Mouse (Mus musculus) hematopoietic stem cell, adult 5-6 weeks (primary cell): ENCODE data around the gene Rnf19b. TPM values are rescaled to one million over a fixed set of nuclear protein-coding genes. Genes with fewer than 3 reads are reported as not detected.

ENCODE experiments used
- ATAC-seq, 2 experiments: fragments of 125-278 bp in 1 of 2; replicated peaks in 1 of 2; 2 replicates each; pipeline ENCODE4 v1.8.0; 2016 to 2017; ENCODE audit warnings: inconsistent platforms in 2 of 2, mild to moderate bottlenecking in 2 of 2, moderate number of reproducible peaks in 2 of 2, low read depth in 1 of 2, moderate TSS enrichment in 1 of 2; ENCODE audit not compliant: low FRiP score in 2 of 2, poor library complexity in 2 of 2, severe bottlenecking in 2 of 2, insufficient read depth in 1 of 2, low TSS enrichment in 1 of 2
- total RNA-seq: library from RNA; stranded (forward); fragments of 172-1452, 232-1000 nt; gene quantifications from 2 replicates; pipeline ENCODE4 v1.2.3, GENCODE M21; 2017

Rnf19b gene
- total RNA-seq, 1 experiment from 2014 or later: 74.9 TPM

DNA sequence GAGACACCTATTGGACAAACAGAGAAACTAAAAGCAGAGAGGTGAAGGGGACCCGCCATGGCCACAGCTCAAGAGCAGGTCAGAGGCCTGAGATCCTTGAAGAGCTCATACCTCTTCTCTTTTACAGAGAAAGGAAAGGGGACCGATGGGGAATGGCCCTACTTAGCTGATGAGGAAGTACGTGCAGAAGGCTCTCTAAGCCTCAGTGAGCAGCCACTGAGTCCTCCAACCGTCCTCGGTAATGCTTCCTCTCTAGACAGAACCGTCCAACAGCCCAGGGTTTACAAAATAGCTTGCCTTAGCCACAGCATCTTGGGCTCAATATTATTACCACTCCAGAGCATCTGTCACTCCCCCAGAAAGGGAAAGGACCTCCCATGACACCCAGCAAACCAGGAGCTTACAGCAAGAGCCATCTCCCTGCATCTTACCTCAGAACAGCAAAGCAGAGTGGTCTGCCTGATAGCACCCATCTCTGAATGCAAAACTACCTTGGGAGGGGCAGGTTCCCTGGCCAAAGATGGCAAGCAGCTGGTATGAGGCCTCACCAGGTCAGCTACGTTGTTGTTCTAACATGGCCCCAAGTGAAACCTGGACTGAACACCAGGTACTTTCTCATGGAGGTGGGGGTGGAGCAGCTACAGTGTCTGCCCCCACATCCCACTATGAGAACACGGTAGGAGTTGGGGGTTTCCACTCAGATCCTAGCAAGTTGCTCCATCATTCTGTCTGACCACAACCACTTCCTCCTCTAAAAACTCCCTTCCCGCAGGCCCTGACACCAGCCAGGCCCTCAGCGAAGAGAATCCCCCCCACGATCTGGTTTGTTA, 25.7 kb upstream of the Rnf19b start:
- peak; percentile 69 to 82 for ATAC-seq

DNA sequence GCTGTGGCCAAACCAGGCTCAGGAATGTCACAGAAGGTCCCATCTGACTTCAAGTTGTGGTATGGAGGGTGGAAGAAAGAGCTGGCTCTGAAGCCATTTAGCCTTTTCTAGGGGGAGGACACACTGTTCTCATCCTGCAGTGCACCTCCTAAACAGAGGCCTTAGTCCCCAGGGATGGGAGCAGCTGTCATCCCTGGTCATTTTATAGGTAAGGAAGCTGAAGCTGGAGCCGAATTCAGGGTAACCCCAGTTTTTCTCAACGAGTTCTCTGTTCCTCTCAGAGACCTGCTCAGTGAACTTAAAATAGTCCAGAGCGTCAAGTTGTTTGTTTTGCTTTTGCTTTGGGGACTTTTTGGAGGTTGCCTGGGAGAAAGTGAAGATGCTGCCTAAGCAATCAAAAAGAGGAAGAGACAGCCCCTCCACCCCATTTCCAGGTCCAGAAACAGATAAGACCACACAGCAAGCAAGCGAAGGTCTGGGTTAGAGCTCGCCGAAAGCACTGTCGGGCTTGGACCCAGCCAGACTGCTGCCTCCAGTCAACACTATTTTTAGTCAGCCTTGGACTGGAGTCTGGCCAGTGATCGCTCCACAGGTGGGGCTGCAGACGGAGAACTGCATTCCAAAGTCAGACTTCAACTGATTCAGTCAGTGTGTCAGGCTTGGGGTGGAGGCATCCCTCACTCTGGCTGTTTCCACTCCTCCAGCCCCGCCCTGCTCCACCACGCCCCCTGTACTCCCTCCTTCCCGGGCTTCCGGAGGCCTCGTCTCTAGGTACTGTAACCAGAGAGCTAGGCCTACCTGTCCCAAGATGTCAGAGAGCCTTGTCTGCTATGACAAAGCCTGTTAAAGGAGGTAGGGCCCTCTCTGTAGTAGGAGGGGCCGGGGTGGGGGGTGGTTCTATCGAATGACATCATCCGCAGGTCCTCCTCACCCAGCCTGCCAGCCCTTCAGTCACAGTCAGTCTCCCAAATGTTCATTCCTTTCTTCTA, 24.8 kb upstream of the Rnf19b start:
- peak; percentile 38 to 43 for ATAC-seq

DNA sequence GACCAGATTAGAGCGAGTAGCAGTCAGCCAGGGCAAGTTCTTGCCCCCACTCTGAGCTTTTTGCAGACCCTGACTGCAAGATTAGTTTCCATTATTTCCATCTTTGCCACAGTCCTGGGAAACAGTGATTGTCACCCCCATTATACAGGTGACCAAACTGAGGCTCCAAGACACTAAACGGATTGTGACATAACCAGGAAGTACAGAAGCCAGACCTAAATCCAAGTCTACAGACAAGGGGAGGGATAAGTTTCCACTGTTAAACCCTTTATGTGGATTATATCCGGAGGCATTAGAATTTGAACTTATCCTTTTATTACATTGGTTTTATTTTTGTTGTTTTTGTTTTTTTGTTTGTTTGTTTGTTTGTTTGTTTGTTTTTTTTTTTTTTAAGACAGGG, 23.8 kb upstream of the Rnf19b start:
- no peak for ATAC-seq

DNA sequence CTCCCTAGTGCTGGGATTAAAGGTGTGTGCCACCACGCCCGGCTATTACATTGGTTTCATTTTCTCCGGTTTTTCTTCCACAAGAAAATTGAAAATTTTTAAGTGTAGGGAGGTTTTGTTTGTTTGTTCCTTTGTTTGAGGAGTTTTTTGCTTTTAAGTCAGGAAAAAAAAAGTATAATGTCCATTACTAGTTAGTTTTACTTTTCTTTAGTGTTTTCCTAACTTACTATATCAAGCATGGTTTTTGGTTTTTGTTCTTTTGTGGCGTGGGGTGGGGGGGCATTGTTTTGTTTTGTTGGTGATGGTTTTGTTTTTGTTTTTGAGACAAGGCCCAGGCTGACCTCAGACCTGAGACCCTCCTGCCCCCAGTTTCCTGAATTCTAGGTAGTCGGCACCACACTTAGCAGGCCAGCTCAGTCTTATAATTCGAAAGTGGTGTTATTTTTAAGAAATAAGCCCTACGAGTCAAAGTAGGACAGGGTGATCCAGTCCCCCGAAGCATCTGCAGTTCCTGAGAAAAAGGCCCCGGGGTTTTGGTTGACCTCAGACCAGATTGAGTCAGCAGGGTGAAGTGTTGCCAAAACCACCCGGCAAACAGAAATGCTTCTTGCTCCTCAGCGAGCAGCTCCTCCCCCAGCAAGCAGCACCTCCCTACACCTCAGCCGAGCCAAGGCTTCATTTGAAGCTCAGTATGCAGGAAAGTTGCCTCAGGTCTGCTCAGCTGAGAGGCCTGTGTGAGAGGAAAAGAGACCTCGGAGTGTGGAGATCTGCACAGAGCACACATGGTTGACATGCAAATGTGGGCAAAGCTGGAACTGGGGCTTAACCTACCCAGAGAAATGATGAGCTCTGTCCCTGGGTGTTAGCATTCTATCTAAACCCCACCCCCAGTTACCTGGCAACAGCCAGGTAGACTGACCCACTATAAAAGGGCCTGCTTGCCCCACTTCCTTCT, 23.1 kb upstream of the Rnf19b start:
- ATAC-seq: peak; percentile 62 to 70

GRCm38 (mm10) chr4:129035851-129036445, 22.1 kb upstream of the Rnf19b start:
- ATAC-seq: no peak

GRCm38 (mm10) chr4:129047721-129048421, 10.2 kb upstream of the Rnf19b start:
- ATAC-seq: no peak

DNA sequence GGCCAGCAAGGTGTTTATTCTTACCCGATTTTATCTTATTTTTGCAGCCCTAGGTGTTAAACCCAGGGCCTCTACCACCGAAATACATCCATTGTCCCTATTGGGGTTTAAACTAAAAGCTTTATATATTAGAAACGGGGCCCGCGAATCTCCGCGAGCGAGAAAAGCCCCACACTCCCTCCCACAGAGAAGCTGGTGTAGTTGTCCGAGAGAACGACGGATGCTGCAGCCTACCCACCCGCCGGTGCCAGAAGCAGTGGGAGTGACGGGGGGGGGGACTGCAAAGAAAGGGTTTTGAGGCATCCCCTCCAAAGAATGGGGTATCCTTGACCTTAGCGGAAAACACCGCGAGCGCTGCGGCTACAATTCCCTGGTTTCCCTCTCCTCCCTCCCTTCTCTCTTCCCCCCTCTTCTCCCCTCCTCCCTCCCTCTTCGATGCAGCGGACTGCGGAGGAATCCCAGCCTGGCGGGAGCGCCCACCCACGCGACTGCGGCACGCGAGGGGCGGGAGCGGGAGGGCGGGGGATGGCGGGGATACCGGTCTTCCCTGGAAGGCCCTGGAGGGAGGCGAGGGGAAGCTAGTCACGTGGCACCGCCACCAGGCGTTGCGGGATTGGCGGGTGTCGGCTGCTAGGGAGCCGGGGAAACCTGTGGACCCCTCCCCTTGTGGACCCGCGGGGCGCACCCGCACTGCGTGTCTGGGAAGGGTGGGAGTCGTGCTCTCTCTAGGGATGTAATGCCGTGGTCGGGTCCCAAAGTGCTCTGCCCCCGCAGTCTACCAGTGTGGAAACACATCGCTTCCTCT, 9.4 kb upstream of the Rnf19b start:
- ATAC-seq: peak; percentile 74 to 78

DNA sequence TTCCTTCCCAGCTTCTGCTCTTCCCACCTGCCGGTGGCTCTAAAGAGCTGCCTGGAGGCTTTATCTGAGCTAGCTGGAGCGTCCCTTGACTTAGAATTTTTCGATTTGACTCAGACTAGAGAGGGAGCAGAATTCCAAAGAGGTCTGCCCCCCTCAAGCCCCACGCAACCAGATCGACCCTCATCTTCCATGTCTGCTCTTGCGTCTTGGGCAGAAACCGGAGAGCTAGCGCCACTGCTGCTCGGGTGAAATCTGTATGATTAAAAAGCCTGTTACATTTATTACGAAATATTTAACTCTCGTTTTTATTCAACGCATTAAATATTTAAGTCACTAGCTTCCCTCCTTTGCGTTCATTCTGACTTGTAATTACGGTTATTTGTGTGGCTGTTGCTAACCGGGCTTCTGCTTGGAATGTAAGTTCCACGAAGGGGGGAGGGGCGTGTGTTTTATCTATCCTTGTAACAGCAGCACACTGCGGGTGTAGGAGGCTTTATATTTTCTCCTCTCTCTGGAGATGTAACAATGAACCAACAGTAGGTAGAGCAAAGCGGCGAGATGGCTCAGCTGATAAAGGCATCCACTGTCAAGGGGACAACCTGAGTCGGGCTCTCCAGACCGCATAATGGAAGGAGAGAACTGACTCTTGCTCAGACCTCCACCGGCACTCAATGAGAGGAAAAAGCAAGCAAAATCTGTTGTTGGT, 8.6 kb upstream of the Rnf19b start:
- peak; percentile 7 to 17; a peak in 1 of 4 replicates for ATAC-seq

DNA sequence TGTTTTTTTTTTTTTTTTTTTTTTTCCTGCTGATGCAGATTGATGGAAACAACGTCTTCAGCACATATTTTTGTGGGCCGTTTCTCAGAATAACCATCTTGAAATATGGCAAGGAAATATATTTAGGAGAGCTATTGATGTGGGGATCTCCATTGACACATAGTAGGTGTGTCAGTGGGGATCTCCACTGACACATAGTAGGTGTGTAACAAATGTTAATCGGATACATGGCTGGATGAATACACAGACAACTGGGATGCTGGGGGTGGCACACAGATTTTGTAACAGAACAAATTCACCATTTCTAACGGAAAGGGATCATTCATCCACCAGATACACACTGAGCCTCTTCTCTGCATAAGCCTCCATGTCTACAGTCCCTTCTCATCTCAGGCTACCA, 7.7 kb upstream of the Rnf19b start:
- ATAC-seq: no peak

DNA sequence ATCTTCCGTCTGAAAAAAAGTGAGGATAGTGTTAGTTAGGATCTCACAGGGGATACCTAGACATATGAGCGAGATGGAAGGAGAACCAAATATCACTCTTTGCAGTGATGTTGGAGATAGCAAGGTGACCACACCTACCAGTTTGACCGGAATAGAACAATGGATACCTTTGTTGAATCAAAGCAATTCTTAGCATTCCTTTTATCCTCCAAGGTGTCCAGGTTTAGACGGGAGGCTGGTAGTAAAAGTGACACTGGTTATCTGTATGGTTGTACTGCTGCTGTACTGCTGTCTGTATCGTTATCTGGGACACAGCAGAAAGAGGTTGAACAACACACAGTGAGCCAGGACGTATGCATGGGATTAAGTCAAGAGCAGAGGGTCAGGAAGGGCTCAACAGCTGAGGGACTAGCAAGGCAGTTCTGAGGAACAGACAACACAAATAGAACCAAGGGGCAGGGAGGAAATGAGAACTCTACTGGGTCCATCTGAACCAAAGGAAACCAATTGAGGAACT, 7.1 kb upstream of the Rnf19b start:
- ATAC-seq: no peak

GRCm38 (mm10) chr4:129051461-129052183, 6.4 kb upstream of the Rnf19b start:
- no peak for ATAC-seq

DNA sequence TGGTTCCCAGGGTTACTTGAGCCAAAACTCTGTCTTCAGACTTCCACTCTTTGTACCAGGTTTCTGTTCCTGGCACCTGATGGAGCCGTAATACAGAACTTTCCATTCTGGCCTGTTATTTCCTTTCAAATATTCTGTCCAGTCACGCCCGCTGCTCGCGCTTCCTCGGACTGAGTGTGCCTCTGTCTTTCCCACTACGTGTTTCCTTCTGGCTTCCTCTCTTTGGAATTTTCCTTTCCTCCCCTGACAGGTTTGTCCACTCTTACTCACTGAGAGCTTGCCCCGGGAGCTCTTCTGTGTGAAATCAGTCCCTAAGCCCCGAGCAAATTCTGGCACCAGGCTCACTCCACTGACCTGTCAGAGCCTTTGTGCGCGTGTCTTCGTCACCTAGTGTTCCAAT, 3.3 kb upstream of the Rnf19b start:
- ATAC-seq: no peak

DNA sequence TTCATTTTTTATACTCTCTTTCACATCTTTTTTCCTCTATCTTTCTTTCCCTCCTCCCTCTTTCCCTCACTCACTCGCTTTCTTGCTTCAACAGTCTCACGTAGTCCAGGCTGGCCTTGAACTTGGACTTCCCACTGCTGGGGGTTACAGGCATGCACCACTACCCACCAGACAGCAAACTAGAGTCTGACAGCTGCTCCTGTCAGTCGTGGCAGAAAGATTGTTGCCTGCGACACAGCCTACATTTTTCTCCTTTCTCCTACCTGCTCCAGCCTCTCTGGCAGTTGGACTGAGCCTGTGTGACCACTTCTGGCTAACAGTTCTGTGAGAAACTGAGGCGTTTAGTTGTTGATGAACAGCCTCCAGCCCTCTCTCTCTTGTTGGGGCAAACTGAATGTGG, 2.5 kb upstream of the Rnf19b start:
- no peak for ATAC-seq

DNA sequence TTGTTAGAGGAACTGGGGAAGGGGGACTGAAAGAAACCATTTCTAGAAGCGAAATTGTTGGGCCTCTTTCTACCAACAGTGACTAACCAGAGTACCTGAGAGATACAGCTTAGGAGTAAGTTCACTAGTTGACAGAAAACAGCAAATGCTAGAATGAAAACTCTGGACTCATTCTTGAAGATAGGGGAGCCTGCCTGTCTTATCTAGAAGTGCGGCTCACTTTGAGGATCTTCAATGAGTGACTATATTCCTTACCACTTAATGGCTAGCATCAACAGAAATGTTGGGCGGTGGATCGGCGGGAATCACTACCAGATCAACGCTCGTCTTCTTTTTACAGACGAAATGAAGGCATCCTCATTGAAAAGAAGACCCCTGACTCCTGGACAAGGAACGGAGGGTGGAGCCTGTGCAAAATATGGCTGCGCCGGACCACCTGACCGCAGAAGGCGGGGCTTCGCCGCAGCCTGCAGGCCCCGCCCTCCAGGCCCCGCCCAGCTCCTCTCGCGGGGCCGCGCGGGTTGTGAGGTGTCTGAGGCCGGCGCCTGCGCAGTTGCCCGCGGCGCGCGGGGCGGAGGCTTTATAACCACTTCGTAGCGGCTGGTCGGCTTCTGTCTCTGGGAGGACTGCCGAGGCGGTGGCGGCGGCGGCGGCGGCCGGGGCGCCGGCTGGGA, 401 bp upstream of the Rnf19b start:
- peak; percentile 66 to 71 for ATAC-seq
